Mouse (Mus musculus) adrenal gland, postnatal 36 days (tissue): ENCODE measurements at regions not wholly inside any gene's neighbourhood (a gene's known extent, or its start where the extent isn't known, plus 50 kb on each side); places are given as distances from the start of the nearest gene placed in this dataset.
A peak's percentile ranks its signal among the peaks of the same experiment; 100 is the strongest.

Source experiments
- DNase-seq, 2 experiments: peaks; one replicate each; pipeline ENCODE4 v3.0.0; 2021; ENCODE audit warnings: mixed read lengths in 1 of 2

GRCm38 (mm10) chr7:106440900-106441506 lies 225.9 kb upstream of the Gvin1 start:
- DNase-seq: peak in 1 of 2 experiments; percentile 1
